Mouse (Mus musculus) thymus, adult 18-20 months (tissue): ENCODE measurements around the gene Pip5k1b.

Experiments used
- DNase-seq, 2 experiments: peaks; one replicate each; pipeline ENCODE4 v3.0.0; 2022; ENCODE audit warnings: mixed read lengths in 2 of 2

The Pip5k1b gene

DNA sequence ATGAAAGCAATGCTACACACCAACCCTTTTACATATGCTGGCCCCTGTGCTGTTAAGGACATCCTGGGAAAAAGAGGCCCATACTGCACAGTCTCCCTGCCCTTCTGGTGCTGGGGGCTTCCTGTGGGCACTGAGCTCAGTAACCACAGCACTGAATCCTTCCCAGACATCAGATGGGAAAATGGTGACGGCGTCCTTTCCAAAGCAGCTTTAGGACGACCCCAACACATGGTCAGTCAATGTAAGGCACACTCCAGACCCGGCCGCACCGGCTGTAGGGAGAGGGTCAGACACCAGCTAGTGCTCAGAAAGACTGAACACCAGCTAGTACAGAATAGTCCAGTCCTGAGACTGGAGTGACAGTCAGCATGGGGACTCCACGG is 13.4 kb downstream of the Pip5k1b start:
- DNase-seq, result no peak

DNA sequence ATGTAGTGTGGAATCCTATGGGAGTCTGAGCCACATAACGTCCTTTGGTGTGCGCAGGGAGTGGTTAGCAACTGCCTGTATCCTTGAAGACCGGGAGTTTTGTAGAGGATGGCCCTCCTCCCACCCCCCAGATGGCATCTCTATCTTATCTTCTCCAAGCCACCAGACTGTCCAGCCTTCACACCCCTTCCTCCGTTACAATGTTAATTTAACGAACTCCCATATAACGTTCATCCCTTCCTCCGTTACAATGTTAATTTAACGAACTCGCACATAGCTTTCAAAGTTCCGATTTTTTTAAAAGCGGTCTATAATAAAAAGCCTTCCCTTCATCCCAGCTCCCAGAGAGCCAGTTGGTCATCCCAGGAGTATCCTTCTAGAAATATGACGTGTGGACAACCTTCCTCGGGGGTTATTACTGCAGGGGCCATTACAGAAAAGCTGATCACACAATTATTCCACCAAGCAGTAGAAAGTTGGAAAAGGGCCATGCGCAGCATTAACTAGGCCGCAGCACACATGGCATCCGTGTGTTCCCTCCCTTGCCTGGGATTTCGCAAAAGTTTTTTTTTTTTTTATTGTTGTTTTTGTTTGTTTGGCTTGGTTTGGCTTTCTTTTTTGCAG is 13.9 kb downstream of the Pip5k1b start:
- no peak for DNase-seq

DNA sequence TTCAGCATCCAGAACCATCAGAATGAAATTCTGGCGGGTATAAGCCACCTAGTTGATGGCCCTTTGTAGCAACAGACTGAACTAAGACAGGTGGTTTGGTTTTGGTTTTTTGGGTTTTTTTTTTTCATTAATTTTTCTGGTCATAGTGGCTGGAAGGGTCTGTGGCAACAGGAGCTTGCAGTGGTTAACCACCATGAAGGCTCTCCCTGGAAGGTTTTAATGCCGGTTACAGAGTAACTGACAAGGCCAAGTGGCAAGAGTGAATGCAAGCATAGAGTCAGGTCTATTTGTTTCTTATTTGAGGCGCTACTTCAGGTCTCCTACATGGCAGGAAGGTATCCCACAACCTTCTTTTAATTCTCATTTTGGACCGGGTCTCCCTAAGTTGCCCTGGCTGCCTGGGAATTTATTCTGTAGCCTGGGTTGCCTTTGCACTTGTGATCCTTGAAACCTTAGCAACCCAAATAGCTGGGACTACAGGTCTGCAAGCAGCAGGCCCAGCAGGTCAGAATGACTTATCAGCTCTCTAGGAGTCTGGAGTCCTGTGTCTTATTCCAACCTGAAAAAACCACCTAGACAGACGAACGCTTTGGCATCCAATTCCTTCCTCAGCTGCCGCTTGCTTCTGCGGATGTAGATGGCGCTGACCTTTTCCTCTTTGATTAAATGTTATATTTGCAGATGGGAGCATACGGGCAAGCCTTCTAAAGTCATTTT is 14.6 kb downstream of the Pip5k1b start:
- DNase-seq, result no peak

DNA sequence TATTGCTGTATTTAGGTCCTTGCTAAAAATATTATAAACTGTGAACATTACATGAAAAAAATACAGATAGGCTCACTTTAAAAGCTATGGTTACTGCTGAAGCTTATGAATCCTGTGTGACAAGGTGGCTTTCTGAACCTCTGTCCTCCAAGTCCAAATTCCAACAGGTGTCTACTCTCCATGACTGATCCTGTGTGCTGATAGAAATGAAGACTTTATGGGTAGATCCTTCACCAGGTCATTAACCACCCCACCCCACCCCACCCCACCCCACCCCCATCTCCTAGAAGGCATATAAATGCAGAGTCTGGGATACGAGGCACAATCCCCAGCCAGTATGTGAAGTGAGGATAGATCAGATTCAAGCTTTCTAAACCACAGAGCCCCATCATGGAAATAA is 16.6 kb downstream of the Pip5k1b start:
- DNase-seq, result no peak

DNA sequence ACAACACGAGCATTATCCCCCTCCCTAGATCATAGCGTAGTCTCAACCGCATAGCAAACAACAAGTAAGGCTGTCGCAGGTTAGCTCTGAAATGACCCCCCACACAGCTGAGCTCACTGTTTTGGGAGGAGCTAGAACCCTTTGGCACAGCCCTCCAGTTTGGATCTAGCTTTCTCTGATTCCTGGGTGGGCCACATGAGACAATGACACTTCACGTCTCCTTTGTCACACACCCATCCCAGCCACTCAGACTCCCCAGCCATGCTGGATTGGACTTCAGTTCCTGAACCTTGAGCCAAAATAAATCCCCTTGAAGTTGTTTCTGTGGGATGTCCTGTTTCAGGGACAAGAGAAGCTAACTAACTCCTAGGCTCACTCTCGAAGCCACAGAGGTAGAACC is 17.5 kb downstream of the Pip5k1b start:
- no peak for DNase-seq

DNA sequence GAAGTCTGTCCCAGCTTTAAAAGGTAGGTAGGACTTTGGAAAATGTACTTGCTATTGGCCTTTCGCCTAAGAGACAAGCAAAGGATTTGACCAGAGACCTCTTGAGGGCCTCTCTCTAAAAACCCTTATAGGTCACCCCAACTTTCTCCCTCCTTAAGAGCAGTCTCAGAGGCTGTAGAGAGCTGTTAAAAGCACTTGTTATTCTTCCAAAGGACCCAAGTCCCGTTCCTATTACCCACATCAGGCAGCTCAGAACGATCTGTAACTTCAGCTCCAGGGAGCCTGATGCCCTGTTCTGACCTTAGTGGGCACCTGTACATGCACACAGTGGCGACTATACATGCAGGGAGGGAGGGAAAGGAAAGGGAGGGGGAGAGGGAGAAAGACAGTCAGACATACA is 18.0 kb downstream of the Pip5k1b start:
- no peak for DNase-seq

DNA sequence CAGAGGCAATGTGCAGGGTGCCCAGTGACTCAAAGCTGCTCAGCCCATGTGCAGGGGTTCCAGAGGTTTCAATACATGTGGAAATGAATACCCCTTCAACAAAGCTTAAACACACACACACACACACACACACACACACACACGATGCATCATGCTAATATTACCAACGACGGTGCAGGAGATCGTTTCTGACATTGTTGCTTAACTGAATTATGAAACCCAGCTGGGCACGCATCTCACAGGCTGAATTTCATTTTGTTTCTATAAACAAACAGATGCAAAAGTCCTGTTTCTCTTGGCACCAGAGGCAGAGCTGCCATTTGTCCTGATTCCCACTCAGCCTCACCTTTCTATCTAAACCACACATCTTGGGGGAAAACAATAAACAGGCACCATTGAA is 18.8 kb downstream of the Pip5k1b start:
- DNase-seq, result no peak

DNA sequence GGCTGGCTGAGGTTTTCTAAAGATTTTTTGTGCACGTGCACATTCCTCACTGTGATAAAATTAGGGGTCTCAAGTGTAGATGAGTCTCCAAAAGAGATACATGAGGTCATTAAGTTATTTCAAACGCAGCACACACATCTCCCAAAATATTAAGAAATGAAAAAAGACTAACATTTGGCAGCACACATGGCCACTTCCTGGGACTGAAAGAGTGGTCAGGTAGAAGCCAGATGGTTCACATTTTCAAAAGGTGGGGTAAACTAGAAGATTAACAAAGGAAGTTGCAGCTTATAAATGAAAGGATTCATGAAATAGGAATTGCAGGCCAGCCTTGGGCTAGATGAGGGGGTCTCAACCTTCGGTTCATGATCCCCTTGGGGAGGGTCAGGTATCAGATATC is 19.4 kb downstream of the Pip5k1b start:
- no peak for DNase-seq

DNA sequence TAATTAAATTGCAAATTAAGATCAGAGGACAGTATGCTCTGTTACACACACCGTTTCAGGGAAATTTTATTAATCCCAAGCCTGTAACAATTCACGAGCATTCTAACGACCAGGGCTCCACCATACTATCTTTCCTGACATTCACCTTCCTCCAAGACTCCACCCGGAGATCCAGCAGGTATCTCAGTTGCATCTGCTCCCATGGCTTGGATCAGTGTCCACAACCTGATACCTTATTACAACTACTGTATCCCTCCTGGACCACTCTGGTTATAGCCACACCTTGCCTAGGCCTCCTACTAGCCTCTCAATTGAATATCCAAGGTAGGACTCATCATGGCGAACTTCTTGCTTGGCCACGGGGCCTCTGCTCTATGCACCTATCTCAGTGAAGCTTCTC is 20.5 kb downstream of the Pip5k1b start:
- DNase-seq, result no peak

DNA sequence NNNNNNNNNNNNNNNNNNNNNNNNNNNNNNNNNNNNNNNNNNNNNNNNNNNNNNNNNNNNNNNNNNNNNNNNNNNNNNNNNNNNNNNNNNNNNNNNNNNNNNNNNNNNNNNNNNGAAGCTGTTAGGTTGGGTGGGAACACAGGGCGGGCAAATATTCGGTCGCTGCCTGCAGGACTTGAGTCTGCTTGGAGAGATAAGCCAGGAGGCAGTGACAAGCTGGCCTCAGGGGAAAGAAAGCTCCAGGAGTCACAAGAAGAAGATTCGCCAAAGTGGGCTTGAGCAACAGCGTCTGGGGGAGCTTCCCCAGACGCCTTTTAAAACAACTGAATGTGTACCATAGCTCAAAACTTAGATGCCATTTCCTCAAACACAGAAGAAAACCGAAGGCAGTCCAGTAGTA is 20.9 kb downstream of the Pip5k1b start:
- no peak for DNase-seq

DNA sequence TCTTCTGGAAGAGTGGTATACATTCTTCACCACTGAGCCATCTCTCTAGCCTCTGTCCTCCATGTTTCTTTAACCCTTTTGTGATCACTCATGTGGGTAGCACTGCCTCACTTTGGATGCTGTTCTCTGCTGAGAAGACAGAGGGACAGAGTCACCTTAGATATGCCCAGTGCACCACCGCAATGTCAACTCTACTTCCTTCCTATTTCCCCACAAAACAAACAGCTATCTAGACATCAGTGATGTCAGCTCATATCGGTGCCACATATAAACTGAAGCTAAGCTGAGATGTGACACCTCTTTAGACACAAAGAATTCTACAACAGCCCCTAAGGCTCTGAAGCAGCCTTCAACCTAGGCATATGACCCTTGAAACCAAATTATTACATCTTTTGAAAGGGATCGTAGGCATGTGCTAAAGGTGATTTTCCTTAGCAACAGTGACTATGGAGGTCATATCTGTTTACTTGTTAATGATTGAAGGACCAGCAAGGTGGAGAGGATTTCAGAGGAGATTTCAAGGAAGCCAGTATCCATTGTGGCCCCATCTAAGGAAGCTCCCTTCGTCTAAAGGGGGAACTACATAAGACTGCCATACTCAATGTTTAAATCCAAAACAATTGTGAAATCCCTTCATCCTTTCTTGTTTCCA is 26.6 kb downstream of the Pip5k1b start:
- no peak for DNase-seq

DNA sequence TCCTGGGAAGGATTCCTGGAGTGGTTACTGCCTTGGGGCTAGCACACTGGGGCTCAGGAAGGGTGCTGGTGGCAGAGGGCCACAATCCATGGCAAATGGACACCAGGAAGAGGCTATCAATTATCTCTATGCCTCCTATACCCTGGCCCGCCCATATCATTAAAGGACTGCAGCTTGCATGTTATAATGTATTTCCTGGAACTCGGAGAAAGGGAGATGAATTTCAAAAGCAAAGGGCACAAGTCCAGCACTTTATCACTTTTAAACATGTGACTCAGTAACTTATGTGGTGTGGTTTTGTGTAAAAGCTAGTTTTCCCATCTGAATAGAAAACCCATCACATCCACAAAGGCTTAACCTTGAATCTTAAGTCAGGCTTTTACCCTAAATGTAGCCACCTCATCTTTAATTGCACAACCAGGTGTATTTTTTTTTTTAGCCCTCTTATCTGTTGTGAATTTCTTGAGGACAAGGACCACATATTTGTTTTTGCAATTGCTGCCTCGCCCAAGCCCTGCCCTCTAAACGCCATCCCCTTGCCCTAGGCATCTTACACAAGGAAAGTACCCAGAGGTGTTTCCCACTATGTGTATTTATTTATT is 27.4 kb downstream of the Pip5k1b start:
- no peak for DNase-seq

DNA sequence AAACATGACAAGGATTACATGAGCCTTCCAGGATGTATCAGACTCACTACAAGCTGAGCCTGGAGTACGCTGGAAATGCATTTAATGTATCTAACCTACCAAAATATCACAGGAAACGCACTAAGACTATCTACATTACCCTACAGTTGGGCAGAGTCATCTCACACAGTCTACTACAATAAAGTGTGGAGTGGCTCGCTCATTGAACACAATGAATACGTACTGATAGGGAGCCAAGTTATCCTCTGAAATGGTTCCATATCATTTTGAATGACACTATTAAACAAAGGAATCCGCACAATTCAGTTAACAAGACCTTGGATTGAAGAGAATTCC is 28.1 kb downstream of the Pip5k1b start:
- no peak for DNase-seq

DNA sequence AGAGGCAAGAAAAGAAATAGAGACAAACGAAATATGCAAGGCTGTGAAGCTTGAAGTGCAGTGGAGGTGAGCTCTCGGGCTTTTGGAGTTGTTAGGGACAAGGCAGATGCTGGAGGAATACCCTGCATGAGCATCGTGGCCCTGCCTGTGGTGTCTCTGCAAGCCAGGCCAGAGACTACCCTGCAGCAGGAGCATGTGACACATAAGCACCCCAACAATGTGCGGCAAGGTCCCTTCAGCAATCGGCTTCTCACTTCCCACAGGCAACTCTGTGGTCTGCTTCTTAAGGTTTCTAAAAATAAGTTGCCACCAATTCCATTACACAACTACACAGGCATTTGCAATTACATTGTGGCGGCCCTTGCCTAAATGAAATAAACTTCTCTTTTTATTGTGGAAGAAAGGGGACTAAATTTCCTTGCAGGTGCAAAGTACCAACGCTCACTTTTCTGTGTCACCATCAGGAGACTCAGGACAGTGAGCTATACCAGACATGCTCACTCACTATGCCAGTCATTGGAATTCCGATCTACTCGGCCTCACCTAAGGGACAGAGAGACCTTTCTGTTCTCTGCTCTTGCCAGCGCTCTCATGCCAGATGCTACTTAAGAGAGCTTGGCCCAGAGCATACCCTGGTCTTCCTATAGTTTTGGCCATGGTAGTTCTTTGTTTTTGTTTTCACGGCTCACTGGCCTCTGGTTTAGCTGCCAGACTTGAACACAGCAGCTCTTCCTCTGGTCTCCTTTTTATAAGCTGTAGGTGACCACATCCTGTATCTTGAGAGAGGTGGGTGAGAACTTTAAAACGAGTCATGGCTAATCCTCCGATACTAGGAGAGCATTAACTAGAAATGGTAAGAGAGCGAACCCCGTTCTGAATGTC is 28.7 kb downstream of the Pip5k1b start:
- DNase-seq, result peak in 1 of 2 experiments; percentile 5

DNA sequence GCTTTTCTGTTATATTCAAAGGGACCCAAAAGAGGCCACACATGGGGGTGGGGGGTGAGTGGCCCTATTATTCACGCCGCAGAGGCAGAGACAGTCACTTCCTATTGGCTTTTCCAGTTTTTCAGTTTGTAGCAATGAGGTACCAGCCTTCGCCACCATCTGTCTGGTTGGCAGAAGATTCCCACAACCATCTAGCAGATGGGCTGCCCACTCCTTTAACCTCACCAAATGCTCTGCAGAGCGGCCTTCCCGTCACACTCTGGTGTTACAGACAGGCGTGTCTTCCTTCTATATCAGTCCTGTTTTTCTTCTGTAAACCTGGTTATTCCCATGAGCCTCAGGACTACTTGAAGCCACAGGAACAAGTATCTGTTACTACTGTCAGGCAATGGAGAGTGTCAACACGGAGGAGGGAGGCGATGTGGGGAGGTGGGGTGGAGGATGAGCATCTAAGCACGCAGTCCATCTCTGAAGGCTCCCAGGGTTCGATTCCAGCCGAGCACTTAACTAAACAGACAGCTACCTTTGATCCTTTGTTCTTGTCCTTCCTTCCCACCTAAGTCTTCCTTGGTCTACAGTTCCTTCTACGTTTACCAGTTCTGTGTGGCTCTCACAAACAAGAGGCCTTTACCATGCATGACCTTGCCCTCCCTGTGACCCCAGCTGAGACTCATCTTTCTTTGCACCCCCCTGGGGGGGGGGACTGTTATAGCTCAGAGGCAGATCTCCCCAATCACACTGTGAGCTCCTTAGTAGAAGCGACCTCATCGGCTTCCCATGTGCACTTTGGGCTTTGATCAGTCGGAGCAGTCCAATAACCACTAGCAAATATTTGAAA is 32.0 kb downstream of the Pip5k1b start:
- DNase-seq, result no peak

DNA sequence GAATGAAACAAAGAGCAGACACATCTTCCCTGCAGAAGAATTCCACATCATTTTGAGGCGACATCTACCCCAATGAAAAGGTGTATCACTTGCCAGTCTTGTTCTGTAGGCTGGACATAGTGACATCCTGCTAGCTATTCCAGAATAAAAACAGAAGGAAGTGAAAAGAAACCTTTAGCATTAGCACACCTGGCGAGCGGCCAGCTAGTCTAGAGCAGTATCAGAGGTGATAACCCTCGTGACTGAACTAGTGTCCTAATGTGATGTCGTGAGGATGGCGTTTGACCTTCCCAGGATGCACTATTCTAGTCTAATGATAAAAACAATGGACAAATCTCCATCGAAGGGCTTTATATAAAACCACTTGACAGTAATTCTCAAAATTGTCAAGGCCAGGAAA is 33.7 kb downstream of the Pip5k1b start:
- DNase-seq, result no peak

DNA sequence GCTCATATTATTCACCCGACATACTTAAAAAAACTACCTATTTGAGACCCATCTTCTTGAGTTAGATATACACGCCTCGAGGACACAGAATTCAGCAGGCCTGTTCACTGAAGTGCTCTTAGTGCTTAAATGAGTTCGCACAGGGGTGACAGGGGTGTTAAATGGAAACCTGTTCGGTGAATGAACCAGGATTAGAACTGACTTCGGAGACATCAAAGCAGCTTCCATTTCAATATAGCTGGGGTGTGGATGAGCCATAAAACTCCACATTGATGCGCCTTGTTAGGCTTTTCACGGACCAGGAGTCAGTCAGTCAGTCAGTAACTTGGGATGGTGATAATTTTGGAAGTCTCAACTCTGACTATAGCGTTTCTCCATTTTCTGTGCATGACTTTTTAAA is 34.5 kb downstream of the Pip5k1b start:
- no peak for DNase-seq

DNA sequence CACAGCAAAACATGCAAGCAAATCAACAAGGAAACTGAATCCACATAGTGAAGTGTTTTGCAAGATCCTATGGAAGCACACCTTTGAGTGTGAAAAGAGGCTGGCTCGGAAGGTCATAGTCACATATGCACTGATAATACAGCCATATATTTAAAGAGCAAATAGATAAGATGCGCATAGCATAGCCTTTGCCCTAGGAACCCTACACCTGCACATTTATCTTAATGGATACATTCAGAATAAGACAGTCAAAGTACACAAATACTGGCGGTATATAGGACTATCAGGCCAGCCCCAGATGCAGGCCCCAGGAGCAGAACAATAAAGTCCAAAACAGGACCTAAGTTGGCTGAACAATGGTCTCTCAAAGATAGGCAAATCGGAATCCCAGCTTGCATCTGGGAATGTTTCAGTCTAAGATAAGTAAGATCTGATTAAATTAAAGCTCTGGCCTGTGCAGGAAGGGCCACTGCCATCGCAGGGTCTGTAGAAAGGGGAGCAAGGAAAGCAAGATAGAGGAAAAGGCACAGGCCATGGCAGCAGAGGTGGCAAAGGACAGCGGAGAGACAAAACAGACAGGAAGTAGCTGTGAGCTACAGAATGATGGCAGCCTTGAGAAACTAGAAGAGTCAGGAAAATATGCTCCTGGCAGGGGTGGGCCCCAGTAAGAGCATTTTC is 35.8 kb downstream of the Pip5k1b start:
- DNase-seq, result no peak

DNA sequence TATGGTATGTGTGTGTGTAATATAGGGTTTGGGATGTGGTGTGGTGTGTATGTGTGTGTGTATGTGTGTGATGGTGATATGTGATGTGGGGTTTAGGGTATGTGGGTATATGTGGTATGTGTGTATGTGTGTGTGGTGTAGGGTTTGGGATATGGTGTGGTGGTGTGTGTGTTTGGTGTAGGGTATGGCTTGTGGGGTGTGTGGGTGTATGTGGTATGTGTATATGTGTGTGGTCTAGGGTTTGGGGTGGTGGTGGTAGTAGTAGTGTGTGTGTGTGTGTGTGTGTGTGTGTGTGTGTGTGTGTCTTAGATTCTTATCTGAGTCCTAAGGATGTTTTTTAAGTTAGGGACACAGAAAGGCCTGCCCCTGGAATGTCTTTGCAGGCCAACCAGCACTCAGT is 37.3 kb downstream of the Pip5k1b start:
- DNase-seq, result no peak

DNA sequence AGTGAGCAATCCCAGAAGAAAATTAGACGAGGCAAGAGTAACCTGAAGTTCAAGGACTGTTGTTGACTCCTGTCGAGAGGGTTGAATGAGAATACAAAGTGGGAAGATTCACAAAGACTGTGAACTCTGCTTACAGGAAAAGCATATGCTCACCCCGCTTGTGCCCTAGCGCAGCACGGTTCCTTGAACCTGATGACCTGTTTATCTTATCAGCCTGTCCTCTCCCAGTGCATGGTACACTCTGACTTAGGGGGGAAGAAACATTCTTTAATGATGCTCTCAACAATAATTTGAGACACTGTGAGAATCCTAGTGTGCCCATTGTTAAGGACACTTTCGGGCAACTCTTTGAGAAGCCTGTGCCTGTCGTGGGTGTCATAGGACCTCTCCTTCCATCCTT is 38.6 kb downstream of the Pip5k1b start:
- no peak for DNase-seq

DNA sequence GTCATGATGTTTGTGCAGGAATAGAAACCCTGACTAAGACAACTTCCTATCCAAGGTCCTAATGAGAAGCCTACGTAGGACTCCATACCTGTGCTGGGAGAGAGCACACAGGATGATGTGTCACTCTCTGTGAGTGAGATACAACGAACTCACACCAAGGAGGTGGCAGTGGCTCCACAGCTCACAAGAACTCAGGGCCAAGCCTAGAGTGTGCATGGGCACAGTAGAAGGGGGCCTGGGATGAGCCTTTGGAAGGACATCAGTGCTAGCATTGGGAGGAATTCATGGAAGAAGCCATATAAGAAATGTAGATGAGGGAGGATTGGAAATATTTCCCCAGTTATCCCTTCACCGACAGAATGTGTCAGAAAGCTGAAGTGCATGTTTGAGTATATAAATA is 39.7 kb downstream of the Pip5k1b start:
- no peak for DNase-seq
